Comparison of ENCODE assay signal across 14 mouse cellular contexts in the genomic region with DNA sequence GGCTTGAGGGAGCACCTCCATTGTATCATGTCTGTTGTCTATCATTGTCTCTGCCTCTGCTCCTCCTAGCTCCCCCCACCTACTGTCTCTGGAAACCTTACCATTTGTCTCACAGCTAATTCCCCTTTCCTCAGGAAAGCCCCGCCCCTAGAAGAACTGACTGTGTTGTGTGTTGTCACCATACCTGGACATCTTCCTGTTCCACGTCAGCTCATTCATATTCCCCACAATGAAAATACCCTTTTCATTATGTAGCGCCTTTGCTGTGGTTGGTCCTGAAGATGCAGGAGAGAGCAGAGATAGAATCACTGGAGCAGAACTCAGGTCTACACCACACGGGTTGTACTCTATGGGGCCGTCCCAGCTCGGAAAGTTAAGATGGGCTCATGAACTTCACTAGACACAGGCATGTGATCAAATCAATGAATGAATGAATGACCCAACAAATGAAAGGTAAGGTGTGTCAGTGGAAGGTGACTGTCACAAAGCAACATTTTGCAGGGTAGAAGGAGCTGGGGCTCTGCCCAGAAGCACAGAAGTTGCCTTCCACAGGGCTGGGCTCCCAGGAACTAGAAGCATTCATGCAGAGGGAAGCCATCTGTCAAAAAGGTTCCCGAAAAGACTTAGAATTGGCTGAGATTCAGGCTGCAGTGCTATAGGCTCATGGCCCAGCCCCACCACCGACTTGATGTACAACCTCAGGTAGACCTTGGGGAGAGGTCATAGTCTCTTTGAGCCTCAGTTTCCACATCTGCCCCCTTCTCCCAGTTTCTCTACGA.
DNase-seq lines count a peak whose midpoint lies in the region; ATAC-seq and TF ChIP-seq lines count a peak whose summit lies in the region.
"Had no signal": no experiment of that assay in that cellular context is flagged by ENCODE, and none has a peak within 500 bp of the region (broad histone marks: within the 10 kb centered on the region; RNA-seq: fewer than 3 reads in every experiment).

No protein-coding gene starts in this region.

- no peak for TF ChIP-seq POLR2A in CH12.LX (IDR thresholded peaks at IDR 0.05; ENCODE audit: low read depth, low read length)
- TF ChIP-seq POLR2A in kidney, adult 2 months (IDR thresholded peaks at IDR 0.05; ENCODE audit: low read depth, low read length): no peak

- H3K4me3 ChIP-seq in forebrain, embryonic 15.5 days: no peak overlapping the region
- no peak overlapping the region for H3K4me3 ChIP-seq in forebrain, embryonic 10.5 days
- no peak overlapping the region for H3K4me3 ChIP-seq in CH12.LX (replicated peaks in 1 of 3; ENCODE audit: low read depth in 2 of 3, low read length in 2 of 3, poor library complexity in 1 of 3)
- no peak overlapping the region for H3K4me3 ChIP-seq in kidney, adult 2 months (ENCODE audit: insufficient read depth, low read depth, low read length)
- H3K4me3 ChIP-seq: embryonic facial prominence, embryonic 13.5 days; heart, embryonic 10.5 days; megakaryocyte, embryonic 14.5 days had no signal

- no peak for DNase-seq in forebrain, embryonic 10.5 days (ENCODE audit: extremely low spot score, low spot score)
- DNase-seq in CH12.LX (ENCODE audit: extremely low read depth): peak; percentile 45
- DNase-seq in cerebellum, adult 9-10 months: peak; percentile 97
- DNase-seq in layer of hippocampus, adult 9-10 months (ENCODE audit: low spot score): peak; percentile 22
- no peak for DNase-seq in kidney, adult 2 months
- no peak for DNase-seq in yolk sac, embryonic 10.5 days (ENCODE audit: low spot score)
- DNase-seq: kidney, postnatal 25 days; lung, embryonic 14.5 days had no signal

- peaks cover 37% of the 10 kb centered on the region for H3K4me1 ChIP-seq in forebrain, embryonic 15.5 days
- H3K4me1 ChIP-seq in forebrain, embryonic 10.5 days: peaks cover 35% of the 10 kb centered on the region
- peaks cover 4 to 19% of the 10 kb centered on the region in 2 experiments; a peak in 3 of 4 replicates for H3K4me1 ChIP-seq in CH12.LX (ENCODE audit: control insufficient read depth in 1 of 2, insufficient read depth in 2 of 2)
- no peaks in the 10 kb centered on the region for H3K4me1 ChIP-seq in kidney, adult 2 months (ENCODE audit: control insufficient read depth, insufficient read depth, low read length)
- H3K4me1 ChIP-seq: megakaryocyte, embryonic 14.5 days had no signal

- in situ Hi-C loops in CH12.LX (cut with MboI; ENCODE audit: low pct_ligation_motif_present, low pct_unique_long_range_greater_than_20kb, low sequenced_read_pairs): no loop called here

- dilution Hi-C loops in CH12.LX (cut with MboI; ENCODE audit: extremely low pct_ligation_motif_present, extremely low pct_unique_long_range_greater_than_20kb, low sequenced_read_pairs): no loop called here

- H3K27ac ChIP-seq in forebrain, embryonic 15.5 days (replicated peaks): peak overlapping the region; percentile 55
- H3K27ac ChIP-seq in forebrain, embryonic 10.5 days: no peak overlapping the region
- H3K27ac ChIP-seq in CH12.LX (ENCODE audit: insufficient read depth, low read depth): no peak overlapping the region
- no peak overlapping the region for H3K27ac ChIP-seq in kidney, adult 2 months (ENCODE audit: insufficient read depth, low read depth, low read length)
- H3K27ac ChIP-seq: embryonic facial prominence, embryonic 13.5 days had no signal

- no peak for TF ChIP-seq CTCF in CH12.LX (conservative IDR thresholded peaks at IDR 0.05 in 1 of 2, IDR thresholded peaks at IDR 0.05 in 1 of 2; ENCODE audit: low read depth in 2 of 2, low read length in 2 of 2)
- TF ChIP-seq CTCF in kidney, adult 2 months (conservative IDR thresholded peaks at IDR 0.05; ENCODE audit: insufficient read depth, insufficient read length, low read depth, low read length): no peak

- H3K79me2 ChIP-seq in CH12.LX (replicated peaks; ENCODE audit: control insufficient read depth, extremely low read depth, insufficient read depth, poor library complexity, severe bottlenecking): no peaks in the 10 kb centered on the region

- peak; percentile 68 for ATAC-seq in forebrain, embryonic 15.5 days (replicated peaks)
- no peak for ATAC-seq in activated CD4-positive, CD25-positive, alpha-beta regulatory T cell, adult 4 months

- no peak overlapping the region for H3K9ac ChIP-seq in forebrain, embryonic 15.5 days (replicated peaks)
- no peak overlapping the region for H3K9ac ChIP-seq in CH12.LX (ENCODE audit: insufficient read depth, low read depth)
- H3K9ac ChIP-seq: embryonic facial prominence, embryonic 13.5 days; lung, embryonic 14.5 days had no signal

- no peak for TF ChIP-seq EP300 in CH12.LX (IDR thresholded peaks at IDR 0.05; ENCODE audit: low read length)

- WGBS in forebrain, embryonic 15.5 days: 75% methylated on average over 9 of the region's 9 CpGs
- 88% methylated on average over 9 of the region's 9 CpGs for WGBS in forebrain, embryonic 10.5 days
- 82% methylated on average over 9 of the region's 9 CpGs for WGBS in kidney, adult 2 months

- no peaks in the 10 kb centered on the region for H3K9me3 ChIP-seq in forebrain, embryonic 15.5 days
- no peaks in the 10 kb centered on the region for H3K9me3 ChIP-seq in forebrain, embryonic 10.5 days
- no peaks in the 10 kb centered on the region for H3K9me3 ChIP-seq in CH12.LX (replicated peaks; ENCODE audit: low read length)
- H3K9me3 ChIP-seq: embryonic facial prominence, embryonic 13.5 days; heart, embryonic 10.5 days; megakaryocyte, embryonic 14.5 days had no signal

- no peaks in the 10 kb centered on the region for H3K27me3 ChIP-seq in forebrain, embryonic 15.5 days
- H3K27me3 ChIP-seq in forebrain, embryonic 10.5 days (ENCODE audit: poor library complexity, severe bottlenecking): peaks cover 31% of the 10 kb centered on the region
- peaks cover 3% of the 10 kb centered on the region for H3K27me3 ChIP-seq in CH12.LX (replicated peaks)
- H3K27me3 ChIP-seq in kidney, adult 2 months (replicated peaks; ENCODE audit: control insufficient read depth, insufficient read depth, low read length): no peaks in the 10 kb centered on the region
- H3K27me3 ChIP-seq: embryonic facial prominence, embryonic 13.5 days had no signal

- no peak for TF ChIP-seq RAD21 in CH12.LX (IDR thresholded peaks at IDR 0.05; ENCODE audit: low read depth, low read length)

- H3K4me2 ChIP-seq in forebrain, embryonic 15.5 days (replicated peaks): no peak overlapping the region
- no peak overlapping the region for H3K4me2 ChIP-seq in CH12.LX (ENCODE audit: insufficient read depth, low read depth, poor library complexity, severe bottlenecking)
- H3K4me2 ChIP-seq: embryonic facial prominence, embryonic 13.5 days; lung, embryonic 14.5 days had no signal

- H3K36me3 ChIP-seq in forebrain, embryonic 15.5 days: no peaks in the 10 kb centered on the region
- H3K36me3 ChIP-seq in forebrain, embryonic 10.5 days (replicated peaks): no peaks in the 10 kb centered on the region
- H3K36me3 ChIP-seq in CH12.LX (replicated peaks in 1 of 2; ENCODE audit: control insufficient read depth in 1 of 2, insufficient read depth in 1 of 2, low read length in 1 of 2): no peaks in the 10 kb centered on the region
- H3K36me3 ChIP-seq in kidney, adult 2 months (ENCODE audit: control insufficient read depth, insufficient read depth, low read length): no peaks in the 10 kb centered on the region
- H3K36me3 ChIP-seq: embryonic facial prominence, embryonic 13.5 days; G1E; heart, embryonic 10.5 days had no signal

TF ChIP-seq in CH12.LX, 34 proteins besides CTCF, POLR2A, EP300 and RAD21:
- TF ChIP-seq CHD2 (IDR thresholded peaks at IDR 0.05; ENCODE audit: low read length): no peak
- no peak for TF ChIP-seq SIN3A (IDR thresholded peaks at IDR 0.05; ENCODE audit: low read length)
- no peak for TF ChIP-seq MXI1 (IDR thresholded peaks at IDR 0.05; ENCODE audit: low read depth, low read length)
- no peak for TF ChIP-seq UBTF (IDR thresholded peaks at IDR 0.05; ENCODE audit: low read depth, low read length)
- TF ChIP-seq MYC (IDR thresholded peaks at IDR 0.05; ENCODE audit: low read depth, low read length): no peak
- TF ChIP-seq MAX (IDR thresholded peaks at IDR 0.05; ENCODE audit: low read length): no peak
- TF ChIP-seq JUND (conservative IDR thresholded peaks at IDR 0.05; ENCODE audit: low read depth, low read length): no peak
- no peak for TF ChIP-seq IRF4 (IDR thresholded peaks at IDR 0.05; ENCODE audit: low read depth, low read length)
- TF ChIP-seq NELFE (IDR thresholded peaks at IDR 0.05; ENCODE audit: low read depth, low read length): no peak

Comparison
In these comparisons a context has a peak if more than half of its experiments do, and no peak if none do; other contexts are left out.
1. DNase-seq: peak in CH12.LX (single experiment), cerebellum, adult 9-10 months (single experiment) and layer of hippocampus, adult 9-10 months (single experiment); none in forebrain, embryonic 10.5 days (single experiment), kidney, adult 2 months (single experiment) and yolk sac, embryonic 10.5 days (single experiment).